Mouse (Mus musculus): ENCODE measurements at regions not wholly inside any gene's neighbourhood (a gene's known extent, or its start where the extent isn't known, plus 50 kb on each side); places are given as distances from the start of the nearest gene placed in this dataset.

- H3K9ac ChIP-seq (ENCODE audit: low read depth, low read length): no peak overlapping the region
- no peaks in the 10 kb centered on the region for H3K27me3 ChIP-seq (ENCODE audit: control insufficient read depth, insufficient read depth, low read depth, low read length)
- H3K36me3 ChIP-seq (ENCODE audit: control insufficient read depth, insufficient read depth): no peaks in the 10 kb centered on the region
- no peaks in the 10 kb centered on the region for H3K9me3 ChIP-seq (replicated peaks; ENCODE audit: control insufficient read depth, low read length)
- no peak overlapping the region for H3K27ac ChIP-seq (ENCODE audit: low read length)
- WGBS (ENCODE audit: insufficient replicate concordance): 65% methylated on average over 5 of the region's 5 CpGs
- H3K4me3 ChIP-seq (ENCODE audit: low read depth, low read length): no peak overlapping the region
- no peak for ATAC-seq (ENCODE audit: low read depth)
- H3K4me2 ChIP-seq (ENCODE audit: low read depth, low read length): no peak overlapping the region
- no peaks in the 10 kb centered on the region for H3K4me1 ChIP-seq (ENCODE audit: control insufficient read depth, low read depth, low read length)
Measured at GRCm38 (mm10) chr9:22993531-22993930, 229.3 kb upstream of the Bmper start.

GRCm38 (mm10) chr9:22995564-22995963 lies 227.3 kb upstream of the Bmper start:
- Histone ChIP-seq H3K27ac (ENCODE audit: low read length) (no peak overlapping the region), H3K4me1 (ENCODE audit: control insufficient read depth, low read depth, low read length) (no peaks in the 10 kb centered on the region), H3K9ac (ENCODE audit: low read depth, low read length) (no peak overlapping the region), H3K27me3 (ENCODE audit: control insufficient read depth, insufficient read depth, low read depth, low read length) (no peaks in the 10 kb centered on the region), H3K9me3 (replicated peaks; ENCODE audit: control insufficient read depth, low read length) (no peaks in the 10 kb centered on the region), H3K36me3 (ENCODE audit: control insufficient read depth, insufficient read depth) (no peaks in the 10 kb centered on the region), H3K4me3 (ENCODE audit: low read depth, low read length) (no peak overlapping the region), H3K4me2 (ENCODE audit: low read depth, low read length) (no peak overlapping the region)
- 55% methylated on average over 9 of the region's 9 CpGs for WGBS (ENCODE audit: insufficient replicate concordance)
- no peak for ATAC-seq (ENCODE audit: low read depth)

DNA sequence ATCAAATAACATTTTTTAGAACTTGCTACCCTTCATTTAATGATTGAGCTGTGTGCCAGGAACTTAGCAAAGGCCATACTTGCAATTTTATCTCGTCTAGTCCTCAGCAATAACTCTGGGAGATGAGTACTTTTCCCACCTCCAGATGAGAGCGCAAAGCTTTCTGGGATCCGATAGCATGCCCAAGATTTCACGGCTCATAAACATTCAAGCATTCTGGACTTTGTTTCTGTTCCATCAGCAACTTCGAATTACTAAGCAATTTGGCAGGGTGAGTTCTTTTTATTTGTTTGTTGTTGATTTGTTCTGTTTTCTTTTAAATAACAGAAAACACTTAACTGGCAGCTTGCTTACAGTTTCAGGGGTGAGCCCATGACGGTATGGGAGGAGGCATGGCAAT lies 224.6 kb upstream of the Bmper start:
- H3K4me3 ChIP-seq (ENCODE audit: low read depth, low read length): no peak overlapping the region
- H3K36me3 ChIP-seq (ENCODE audit: control insufficient read depth, insufficient read depth): no peaks in the 10 kb centered on the region
- H3K27me3 ChIP-seq (ENCODE audit: control insufficient read depth, insufficient read depth, low read depth, low read length): no peaks in the 10 kb centered on the region
- no peaks in the 10 kb centered on the region for H3K4me1 ChIP-seq (ENCODE audit: control insufficient read depth, low read depth, low read length)
- no peak overlapping the region for H3K9ac ChIP-seq (ENCODE audit: low read depth, low read length)
- ATAC-seq (ENCODE audit: low read depth): no peak
- no peaks in the 10 kb centered on the region for H3K9me3 ChIP-seq (replicated peaks; ENCODE audit: control insufficient read depth, low read length)
- no peak overlapping the region for H3K4me2 ChIP-seq (ENCODE audit: low read depth, low read length)
- no peak overlapping the region for H3K27ac ChIP-seq (ENCODE audit: low read length)
- 66% methylated on average over 6 of the region's 6 CpGs for WGBS (ENCODE audit: insufficient replicate concordance)

- ATAC-seq (ENCODE audit: low read depth): no peak
- Histone ChIP-seq H3K4me1 (ENCODE audit: control insufficient read depth, low read depth, low read length) (no peaks in the 10 kb centered on the region), H3K4me3 (ENCODE audit: low read depth, low read length) (no peak overlapping the region), H3K27ac (ENCODE audit: low read length) (no peak overlapping the region), H3K27me3 (ENCODE audit: control insufficient read depth, insufficient read depth, low read depth, low read length) (no peaks in the 10 kb centered on the region), H3K36me3 (ENCODE audit: control insufficient read depth, insufficient read depth) (no peaks in the 10 kb centered on the region), H3K9me3 (replicated peaks; ENCODE audit: control insufficient read depth, low read length) (no peaks in the 10 kb centered on the region), H3K9ac (ENCODE audit: low read depth, low read length) (no peak overlapping the region), H3K4me2 (ENCODE audit: low read depth, low read length) (no peak overlapping the region)
- 55% methylated on average over 4 of the region's 4 CpGs for WGBS (ENCODE audit: insufficient replicate concordance)
Measured at GRCm38 (mm10) chr9:22999181-22999580, 223.7 kb upstream of the Bmper start.

GRCm38 (mm10) chr9:23000200-23000599 lies 222.7 kb upstream of the Bmper start:
- no peak overlapping the region for H3K4me2 ChIP-seq (ENCODE audit: low read depth, low read length)
- ATAC-seq (ENCODE audit: low read depth): no peak
- no peaks in the 10 kb centered on the region for H3K27me3 ChIP-seq (ENCODE audit: control insufficient read depth, insufficient read depth, low read depth, low read length)
- no peak overlapping the region for H3K4me3 ChIP-seq (ENCODE audit: low read depth, low read length)
- no peak overlapping the region for H3K9ac ChIP-seq (ENCODE audit: low read depth, low read length)
- no peaks in the 10 kb centered on the region for H3K36me3 ChIP-seq (ENCODE audit: control insufficient read depth, insufficient read depth)
- no peak overlapping the region for H3K27ac ChIP-seq (ENCODE audit: low read length)
- no peaks in the 10 kb centered on the region for H3K4me1 ChIP-seq (ENCODE audit: control insufficient read depth, low read depth, low read length)
- 76% methylated on average over 3 of the region's 3 CpGs for WGBS (ENCODE audit: insufficient replicate concordance)
- no peaks in the 10 kb centered on the region for H3K9me3 ChIP-seq (replicated peaks; ENCODE audit: control insufficient read depth, low read length)

- Histone ChIP-seq H3K4me1 (ENCODE audit: control insufficient read depth, low read depth, low read length) (no peaks in the 10 kb centered on the region; the same call in 1 of the 2 replicates), H3K4me3 (ENCODE audit: low read depth, low read length) (no peak overlapping the region), H3K9ac (ENCODE audit: low read depth, low read length) (no peak overlapping the region), H3K27ac (ENCODE audit: low read length) (no peak overlapping the region), H3K4me2 (ENCODE audit: low read depth, low read length) (no peak overlapping the region), H3K9me3 (replicated peaks; ENCODE audit: control insufficient read depth, low read length) (no peaks in the 10 kb centered on the region), H3K27me3 (ENCODE audit: control insufficient read depth, insufficient read depth, low read depth, low read length) (no peaks in the 10 kb centered on the region), H3K36me3 (ENCODE audit: control insufficient read depth, insufficient read depth) (no peaks in the 10 kb centered on the region)
- 64% methylated on average over 14 of the region's 14 CpGs for WGBS (ENCODE audit: insufficient replicate concordance)
- no peak for ATAC-seq (ENCODE audit: low read depth)
Measured at GRCm38 (mm10) chr9:23003195-23004061, 219.4 kb upstream of the Bmper start.

DNA sequence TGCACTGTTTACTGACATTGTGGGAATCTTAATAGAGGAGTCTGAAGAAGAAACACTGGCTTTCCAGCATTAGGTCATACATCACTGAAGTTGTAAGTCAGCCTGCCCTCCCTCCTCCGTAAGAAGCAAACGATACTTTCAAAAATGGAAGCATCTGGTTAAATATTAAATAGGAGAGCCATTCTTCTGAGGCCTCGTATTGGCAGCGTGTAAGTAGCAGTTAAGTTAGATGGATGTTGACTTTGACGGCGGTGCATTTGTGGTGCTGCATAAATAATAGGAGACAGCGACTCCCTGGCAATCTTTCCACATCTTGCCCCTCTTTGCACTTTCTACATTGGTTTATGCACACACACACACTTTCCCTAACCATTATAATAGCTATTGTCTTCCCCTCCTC lies 217.9 kb upstream of the Bmper start:
- H3K36me3 ChIP-seq (ENCODE audit: control insufficient read depth, insufficient read depth): no peaks in the 10 kb centered on the region
- no peak overlapping the region for H3K9ac ChIP-seq (ENCODE audit: low read depth, low read length)
- H3K9me3 ChIP-seq (replicated peaks; ENCODE audit: control insufficient read depth, low read length): no peaks in the 10 kb centered on the region
- H3K27me3 ChIP-seq (ENCODE audit: control insufficient read depth, insufficient read depth, low read depth, low read length): no peaks in the 10 kb centered on the region
- ATAC-seq (ENCODE audit: low read depth): no peak
- H3K4me1 ChIP-seq (ENCODE audit: control insufficient read depth, low read depth, low read length): no peaks in the 10 kb centered on the region; the same call in 1 of the 2 replicates
- no peak overlapping the region for H3K4me3 ChIP-seq (ENCODE audit: low read depth, low read length)
- 60% methylated on average over 7 of the region's 7 CpGs for WGBS (ENCODE audit: insufficient replicate concordance)
- H3K27ac ChIP-seq (ENCODE audit: low read length): no peak overlapping the region
- H3K4me2 ChIP-seq (ENCODE audit: low read depth, low read length): no peak overlapping the region

- Histone ChIP-seq H3K4me2 (ENCODE audit: low read depth, low read length) (no peak overlapping the region), H3K4me1 (ENCODE audit: control insufficient read depth, low read depth, low read length) (no peaks in the 10 kb centered on the region; the same call in 1 of the 2 replicates), H3K9ac (ENCODE audit: low read depth, low read length) (no peak overlapping the region), H3K9me3 (replicated peaks; ENCODE audit: control insufficient read depth, low read length) (no peaks in the 10 kb centered on the region), H3K36me3 (ENCODE audit: control insufficient read depth, insufficient read depth) (no peaks in the 10 kb centered on the region), H3K27me3 (ENCODE audit: control insufficient read depth, insufficient read depth, low read depth, low read length) (no peaks in the 10 kb centered on the region), H3K27ac (ENCODE audit: low read length) (no peak overlapping the region), H3K4me3 (ENCODE audit: low read depth, low read length) (no peak overlapping the region)
- WGBS (ENCODE audit: insufficient replicate concordance): 7% methylated on average over 24 of the region's 24 CpGs
- no peak for ATAC-seq (ENCODE audit: low read depth)
Measured at GRCm38 (mm10) chr9:23009462-23010183, 213.3 kb upstream of the Bmper start.

GRCm38 (mm10) chr9:23011316-23011959 lies 211.4 kb upstream of the Bmper start:
- no peaks in the 10 kb centered on the region for H3K27me3 ChIP-seq (ENCODE audit: control insufficient read depth, insufficient read depth, low read depth, low read length)
- no peaks in the 10 kb centered on the region for H3K9me3 ChIP-seq (replicated peaks; ENCODE audit: control insufficient read depth, low read length)
- no peak for ATAC-seq (ENCODE audit: low read depth)
- no peaks in the 10 kb centered on the region for H3K36me3 ChIP-seq (ENCODE audit: control insufficient read depth, insufficient read depth)
- H3K4me1 ChIP-seq (ENCODE audit: control insufficient read depth, low read depth, low read length): no peaks in the 10 kb centered on the region
- H3K4me2 ChIP-seq (ENCODE audit: low read depth, low read length): no peak overlapping the region
- no peak overlapping the region for H3K4me3 ChIP-seq (ENCODE audit: low read depth, low read length)
- no peak overlapping the region for H3K9ac ChIP-seq (ENCODE audit: low read depth, low read length)
- no peak overlapping the region for H3K27ac ChIP-seq (ENCODE audit: low read length)
- WGBS (ENCODE audit: insufficient replicate concordance): 34% methylated on average over 7 of the region's 7 CpGs

Measured in liver, embryonic 16.5 days (tissue).